Mouse (Mus musculus) heart, embryonic 11.5 days (tissue): Measurements from ENCODE around the gene Dbndd2. TPM values are rescaled to one million over a fixed set of nuclear protein-coding genes. Genes with fewer than 3 reads are reported as not detected.
A peak's percentile ranks its signal among the peaks of the same experiment; 100 is the strongest.

ENCODE experiments used
- ATAC-seq: fragments of 200-750 bp; cut with Nextera tagmentation; replicated peaks from 2 replicates; pipeline ENCODE4 v1.8.0; 2017; ENCODE audit warnings: moderate library complexity; ENCODE audit not compliant: insufficient number of reproducible peaks, low FRiP score, low TSS enrichment
- H3K27ac ChIP-seq: fragments of 300-500 bp; sonication (generic); 2 replicates; pipeline ENCODE4 v1.5.1; 2014; ENCODE audit warnings: mild to moderate bottlenecking, low read depth, low read length
- H3K27me3 ChIP-seq: fragments of 300-500 bp; sonication (generic); 2 replicates; pipeline ENCODE4 v1.6.1; 2014; ENCODE audit warnings: mild to moderate bottlenecking, low read length, mixed read lengths; ENCODE audit not compliant: control insufficient read depth, insufficient read depth
- H3K36me3 ChIP-seq: fragments of 300-500 bp; sonication (generic); 2 replicates; pipeline ENCODE4 v1.6.1; 2014; ENCODE audit warnings: mild to moderate bottlenecking, low read length, moderate library complexity, mixed read lengths; ENCODE audit not compliant: control insufficient read depth, insufficient read depth
- H3K4me1 ChIP-seq: fragments of 300-500 bp; sonication (generic); 2 replicates; pipeline ENCODE4 v1.6.1; 2014; ENCODE audit warnings: low read length; ENCODE audit not compliant: control insufficient read depth, insufficient read depth
- H3K4me2 ChIP-seq: fragments of 300-500 bp; sonication (generic); 2 replicates; pipeline ENCODE4 v1.6.1; 2014; ENCODE audit warnings: mild to moderate bottlenecking, moderate library complexity
- H3K4me3 ChIP-seq: fragments of 300-500 bp; sonication (generic); 2 replicates; pipeline ENCODE4 v1.5.1; 2014; ENCODE audit warnings: low read depth, low read length
- H3K9ac ChIP-seq: fragments of 300-500 bp; sonication (generic); 2 replicates; pipeline ENCODE4 v1.6.1; 2014; ENCODE audit warnings: mild to moderate bottlenecking, low read depth, low read length, moderate library complexity
- H3K9me3 ChIP-seq: fragments of 300-500 bp; sonication (generic); replicated peaks from 2 replicates; pipeline ENCODE4 v1.6.1; 2016; ENCODE audit warnings: low read length; ENCODE audit not compliant: control insufficient read depth
- WGBS: fragments of 180-500 bp; shearing (Covaris S2); extraction: QIAGEN DNeasy Blood & Tissue Kit; methylation state at CpG from one replicate; pipeline ENCODE4 v1.1.7; 2014; ENCODE audit not compliant: insufficient replicate concordance; 5-methylcytosine and 5-hydroxymethylcytosine counted together
- polyA plus RNA-seq: library from polyadenylated mRNA; unstranded; fragments of >200 nt; fragmentation: Nextera tagmentation; extraction: Ambion mirVana; gene quantifications from 2 replicates; pipeline ENCODE4 v1.2.1, GENCODE M21; 2014

Gene Dbndd2
- polyA plus RNA-seq, 1 experiment from 2014 or later = 16.5 TPM

DNA sequence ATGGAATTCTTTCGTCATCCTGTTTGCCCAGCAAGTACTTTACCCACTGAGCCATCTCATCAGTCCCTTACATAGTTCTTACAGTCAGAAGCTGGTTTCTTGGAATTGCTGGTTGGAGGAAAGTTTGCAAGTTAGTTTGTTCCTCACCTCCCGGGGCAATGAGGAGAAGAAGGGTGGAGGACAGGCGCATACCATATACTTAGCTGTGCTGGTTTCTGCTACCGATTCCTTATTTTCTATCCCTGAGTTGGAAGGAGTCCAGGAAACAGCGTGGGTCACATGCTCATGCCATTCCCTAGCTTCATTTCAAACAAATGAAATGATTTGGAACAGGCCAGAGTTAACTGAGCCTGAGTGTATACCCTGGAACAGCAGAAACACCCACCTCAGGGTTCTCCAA is 37.0 kb upstream of the Dbndd2 start:
- no peaks in the 10 kb centered on the region for H3K36me3 ChIP-seq
- H3K9me3 ChIP-seq = no peaks in the 10 kb centered on the region
- no peak for ATAC-seq
- H3K9ac ChIP-seq = no peak overlapping the region
- no peaks in the 10 kb centered on the region for H3K27me3 ChIP-seq
- 69% methylated on average over 5 of the region's 5 CpGs for WGBS
- H3K4me1 ChIP-seq = peaks cover 15% of the 10 kb centered on the region
- no peak overlapping the region for H3K4me2 ChIP-seq
- no peak overlapping the region for H3K4me3 ChIP-seq
- no peak overlapping the region for H3K27ac ChIP-seq

DNA sequence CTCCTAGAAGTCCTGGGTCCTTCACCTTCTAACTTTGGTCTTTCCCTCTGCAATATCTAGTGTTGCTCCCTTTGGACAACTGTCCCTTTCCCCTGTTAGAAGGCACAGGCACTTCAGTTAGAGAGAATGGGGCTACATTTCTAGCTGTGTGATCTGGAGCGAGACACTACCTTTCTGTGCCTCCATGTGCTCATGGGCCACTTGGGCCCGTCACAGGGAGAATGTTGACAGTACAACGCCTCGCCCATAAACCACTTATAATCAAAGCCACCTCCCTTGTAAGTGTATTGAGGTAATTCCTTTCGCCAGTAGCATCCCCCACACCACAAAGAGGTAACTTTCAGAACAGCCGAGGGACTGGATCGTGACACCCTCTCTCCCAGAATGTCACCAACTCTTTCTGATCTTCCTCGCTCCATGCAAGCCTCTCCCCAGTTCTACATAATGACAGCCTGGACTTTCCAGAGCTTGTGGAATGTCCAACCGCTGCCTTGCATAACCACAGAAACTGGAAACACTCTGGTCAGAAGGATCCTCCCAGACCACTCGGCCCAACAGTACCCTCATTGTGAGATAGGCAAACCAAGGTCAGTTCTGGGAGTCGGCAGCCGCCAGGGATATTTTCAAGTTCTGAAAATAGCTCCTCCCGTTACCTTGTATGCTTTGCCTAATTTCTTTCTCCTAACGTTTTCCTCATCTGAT is 36.4 kb upstream of the Dbndd2 start:
- H3K4me3 ChIP-seq = no peak overlapping the region
- peak overlapping the region; percentile 7; the same call in 1 of the 2 replicates for H3K27ac ChIP-seq
- H3K4me2 ChIP-seq = no peak overlapping the region
- H3K36me3 ChIP-seq = no peaks in the 10 kb centered on the region
- no peaks in the 10 kb centered on the region for H3K27me3 ChIP-seq
- no peaks in the 10 kb centered on the region for H3K9me3 ChIP-seq
- no peak for ATAC-seq
- no peak overlapping the region for H3K9ac ChIP-seq
- peaks cover 15% of the 10 kb centered on the region for H3K4me1 ChIP-seq
- WGBS = 55% methylated on average over 14 of the region's 14 CpGs

DNA sequence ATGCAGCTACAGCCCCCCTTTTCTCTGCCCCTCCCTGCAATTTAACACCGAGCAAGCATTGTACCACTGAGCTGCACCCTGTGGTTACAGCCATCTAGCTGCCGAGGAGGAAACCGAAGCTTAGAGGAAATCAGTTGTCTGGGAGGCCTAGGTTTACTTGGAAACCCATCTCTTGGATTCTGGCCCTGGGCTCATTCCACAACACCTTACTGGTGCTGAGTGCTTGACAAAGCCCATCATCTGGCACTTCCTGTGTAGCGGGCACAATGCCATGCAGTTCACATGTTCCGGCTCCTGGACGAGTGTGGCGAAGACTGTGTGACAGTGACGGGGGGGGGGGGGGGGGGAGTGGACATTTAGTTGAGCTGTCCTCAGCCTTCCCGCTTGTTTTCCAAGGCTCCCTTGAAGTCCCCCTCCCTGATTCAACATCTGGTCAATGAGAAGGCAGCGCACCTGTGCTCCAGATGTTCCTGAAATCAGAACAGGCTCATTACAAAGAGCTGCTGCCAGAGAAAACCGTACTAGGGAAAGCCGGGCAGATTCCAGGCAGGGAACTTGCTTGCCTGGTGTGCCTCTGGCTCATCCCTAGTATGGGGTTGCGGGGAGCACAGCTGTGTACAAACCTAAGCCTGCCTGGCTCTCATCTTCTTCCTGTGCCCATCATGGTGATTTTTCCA is 33.8 kb upstream of the Dbndd2 start:
- Histone ChIP-seq H3K9ac (no peak overlapping the region), H3K4me2 (peak overlapping the region; percentile 19; the same call in 1 of the 2 replicates)

GRCm38 (mm10) chr2:164453047-164453757 is 32.7 kb upstream of the Dbndd2 start:
- no peak overlapping the region for H3K4me3 ChIP-seq
- peaks cover 27% of the 10 kb centered on the region for H3K4me1 ChIP-seq
- H3K9me3 ChIP-seq = no peaks in the 10 kb centered on the region
- no peaks in the 10 kb centered on the region for H3K36me3 ChIP-seq
- ATAC-seq = no peak
- H3K27me3 ChIP-seq = no peaks in the 10 kb centered on the region
- no peak overlapping the region for H3K4me2 ChIP-seq
- H3K9ac ChIP-seq = no peak overlapping the region
- H3K27ac ChIP-seq = 0 out of 2 replicates have a peak overlapping the region, but pooled peaks have one; percentile 24
- WGBS = 46% methylated on average over 14 of the region's 14 CpGs

More for the DNA sequence above, 33.8 kb upstream of the Dbndd2 start:
- Histone ChIP-seq H3K27me3 (no peaks in the 10 kb centered on the region), H3K27ac (no peak overlapping the region), H3K36me3 (no peaks in the 10 kb centered on the region), H3K9me3 (no peaks in the 10 kb centered on the region), H3K4me1 (peaks cover 27% of the 10 kb centered on the region), H3K4me3 (no peak overlapping the region)
- no peak for ATAC-seq
- WGBS = 41% methylated on average over 13 of the region's 13 CpGs

- 59% methylated on average over 7 of the region's 7 CpGs for WGBS
- H3K9me3 ChIP-seq = no peaks in the 10 kb centered on the region
- H3K27ac ChIP-seq = no peak overlapping the region
Measured at GRCm38 (mm10) chr2:164453887-164454500, 31.9 kb upstream of the Dbndd2 start.

DNA sequence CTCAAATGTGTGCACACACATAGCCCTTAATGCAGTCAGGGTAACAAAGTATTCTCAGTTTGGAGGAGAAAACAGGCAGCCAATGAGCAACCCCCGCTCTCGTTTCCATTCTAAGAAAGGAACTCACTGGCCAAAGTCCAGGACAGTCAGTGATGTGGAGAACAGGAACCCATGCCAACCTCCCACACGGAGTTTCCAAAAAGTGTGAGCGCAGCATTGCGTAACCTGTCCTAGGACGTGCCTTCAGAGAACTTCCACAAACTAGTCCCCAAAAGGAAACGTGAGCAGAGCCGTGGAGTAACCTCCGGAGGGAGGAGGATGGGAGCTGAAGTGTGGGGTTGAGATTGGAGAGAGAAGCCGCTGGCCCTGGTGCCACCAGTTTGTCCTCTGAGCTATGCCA is 31.1 kb upstream of the Dbndd2 start:
- peaks cover 21% of the 10 kb centered on the region for H3K4me1 ChIP-seq

More at GRCm38 (mm10) chr2:164453887-164454500, 31.9 kb upstream of the Dbndd2 start:
- no peaks in the 10 kb centered on the region for H3K36me3 ChIP-seq
- H3K4me1 ChIP-seq = peaks cover 24% of the 10 kb centered on the region
- no peaks in the 10 kb centered on the region for H3K27me3 ChIP-seq
- ATAC-seq = no peak
- no peak overlapping the region for H3K4me3 ChIP-seq
- no peak overlapping the region for H3K9ac ChIP-seq
- no peak overlapping the region for H3K4me2 ChIP-seq

GRCm38 (mm10) chr2:164455421-164456190 is 30.3 kb upstream of the Dbndd2 start:
- WGBS = 65% methylated on average over 6 of the region's 6 CpGs
- H3K27me3 ChIP-seq = no peaks in the 10 kb centered on the region
- no peak for ATAC-seq
- H3K4me2 ChIP-seq = no peak overlapping the region
- no peak overlapping the region for H3K27ac ChIP-seq
- H3K4me1 ChIP-seq = peaks cover 21% of the 10 kb centered on the region
- no peaks in the 10 kb centered on the region for H3K36me3 ChIP-seq
- no peak overlapping the region for H3K4me3 ChIP-seq
- H3K9me3 ChIP-seq = no peaks in the 10 kb centered on the region
- H3K9ac ChIP-seq = no peak overlapping the region

More for the DNA sequence above, 31.1 kb upstream of the Dbndd2 start:
- no peak overlapping the region for H3K9ac ChIP-seq
- no peak overlapping the region for H3K4me2 ChIP-seq
- no peaks in the 10 kb centered on the region for H3K36me3 ChIP-seq
- H3K9me3 ChIP-seq = no peaks in the 10 kb centered on the region
- ATAC-seq = no peak
- H3K4me3 ChIP-seq = no peak overlapping the region
- 64% methylated on average over 10 of the region's 10 CpGs for WGBS
- H3K27me3 ChIP-seq = no peaks in the 10 kb centered on the region
- no peak overlapping the region for H3K27ac ChIP-seq

DNA sequence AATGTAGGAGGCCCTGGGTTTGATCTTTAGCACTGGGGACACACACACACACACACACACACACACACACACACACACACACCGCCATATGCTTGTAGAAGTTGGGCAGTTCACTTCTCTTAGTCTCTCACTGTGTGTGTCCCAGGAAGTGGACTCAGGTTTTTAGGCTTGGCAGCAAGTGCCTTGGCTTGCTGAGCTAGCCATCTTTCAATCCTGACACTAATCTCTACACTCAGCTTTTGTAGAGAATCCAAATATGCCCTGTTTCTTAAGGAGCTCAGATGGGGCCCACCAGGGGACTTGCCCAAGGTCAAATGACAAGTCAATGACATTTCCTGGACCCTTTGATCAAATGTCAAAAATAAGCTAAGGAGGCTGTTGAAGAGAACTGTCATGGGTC is 29.5 kb upstream of the Dbndd2 start:
- Histone ChIP-seq H3K9me3 (no peaks in the 10 kb centered on the region), H3K27me3 (no peaks in the 10 kb centered on the region), H3K36me3 (no peaks in the 10 kb centered on the region), H3K4me3 (no peak overlapping the region), H3K4me2 (peak overlapping the region; percentile 52; the same call in 1 of the 2 replicates), H3K27ac (no peak overlapping the region), H3K4me1 (peaks cover 21% of the 10 kb centered on the region), H3K9ac (no peak overlapping the region)
- ATAC-seq = no peak
- 80% methylated on average over 1 of the region's 1 CpGs for WGBS
